Mouse (Mus musculus) forebrain, embryonic 16.5 days (tissue): ENCODE data around the gene Enox1. TPM values are rescaled to one million over a fixed set of nuclear protein-coding genes. Genes with fewer than 3 reads are reported as not detected.
"Not testable (repeated sequence)": the region's sequence is repeated elsewhere in the genome, so short reads cannot be mapped to it uniquely, and the experiment has no call there.

Experiments
- ATAC-seq: fragments of 200-750 bp; cut with Nextera tagmentation; 2 replicates; pipeline ENCODE4 v1.8.0; 2017; ENCODE audit warnings: mild to moderate bottlenecking, moderate library complexity
- H3K27ac ChIP-seq: fragments of 300-500 bp; sonication (generic); 2 replicates; pipeline ENCODE4 v1.5.1; 2014; ENCODE audit warnings: low read length, control low read depth
- H3K27me3 ChIP-seq: fragments of 300-500 bp; sonication (generic); replicated peaks from 2 replicates; pipeline ENCODE4 v1.6.1; 2014; ENCODE audit warnings: low read length; ENCODE audit not compliant: control insufficient read depth, insufficient read depth
- H3K36me3 ChIP-seq: fragments of 300-500 bp; sonication (generic); 2 replicates; pipeline ENCODE4 v1.6.1; 2014; ENCODE audit not compliant: control insufficient read depth, insufficient read depth
- H3K4me1 ChIP-seq: fragments of 300-500 bp; sonication (generic); replicated peaks from 2 replicates; pipeline ENCODE4 v1.6.1; 2014; ENCODE audit warnings: low read length; ENCODE audit not compliant: control insufficient read depth, insufficient read depth
- H3K4me2 ChIP-seq: fragments of 300-500 bp; sonication (generic); 2 replicates; pipeline ENCODE4 v1.6.1; 2014; ENCODE audit warnings: mild to moderate bottlenecking, low read length, control low read depth
- H3K4me3 ChIP-seq: fragments of 300-500 bp; sonication (generic); replicated peaks from 2 replicates; pipeline ENCODE4 v1.5.1; 2014; ENCODE audit warnings: mild to moderate bottlenecking, low read length, control low read depth
- H3K9ac ChIP-seq: fragments of 300-500 bp; sonication (generic); replicated peaks from 2 replicates; pipeline ENCODE4 v1.6.1; 2014; ENCODE audit warnings: low read depth, low read length, control low read depth
- H3K9me3 ChIP-seq: fragments of 300-500 bp; sonication (generic); 2 replicates; pipeline ENCODE4 v1.6.1; 2016; ENCODE audit warnings: low read length; ENCODE audit not compliant: control insufficient read depth
- WGBS: fragments of 180-500 bp; shearing (Covaris S2); extraction: QIAGEN DNeasy Blood & Tissue Kit; methylation state at CpG from one replicate; pipeline ENCODE4 v1.1.7; 2014; 5-methylcytosine and 5-hydroxymethylcytosine counted together
- polyA plus RNA-seq: library from polyadenylated mRNA; unstranded; fragments of >200 nt; fragmentation: Nextera tagmentation; extraction: Ambion mirVana; gene quantifications from 2 replicates; pipeline ENCODE4 v1.2.1, GENCODE M21; 2015

The Enox1 gene
- polyA plus RNA-seq, 1 experiment from 2014 or later, result 64.4 TPM

DNA sequence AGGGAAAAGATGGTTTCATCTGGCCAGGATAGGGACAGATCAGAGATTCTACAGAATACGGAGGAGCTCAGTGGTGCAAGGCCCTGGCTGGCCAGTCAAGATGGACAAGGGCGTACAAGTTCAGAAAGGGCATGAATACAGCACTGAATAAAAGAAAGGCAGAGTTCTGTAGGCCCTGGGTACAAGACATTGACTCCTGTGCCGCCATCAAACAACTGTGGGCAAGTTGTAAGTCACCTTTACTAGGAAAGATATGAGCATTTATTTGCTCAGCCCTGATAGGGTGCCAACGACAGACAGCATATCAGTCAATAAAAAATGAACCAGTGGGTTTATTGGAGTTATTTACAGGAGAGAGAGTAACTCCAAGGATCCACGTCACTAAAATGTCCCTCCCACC is 373.1 kb downstream of the Enox1 start:
- Histone ChIP-seq H3K4me1 (no peaks in the 10 kb centered on the region; the same call in 1 of the 2 replicates), H3K9me3 (no peaks in the 10 kb centered on the region), H3K9ac (no peak overlapping the region), H3K27me3 (no peaks in the 10 kb centered on the region), H3K4me3 (no peak overlapping the region), H3K27ac (no peak overlapping the region), H3K4me2 (no peak overlapping the region), H3K36me3 (no peaks in the 10 kb centered on the region)
- 89% methylated on average over 5 of the region's 5 CpGs for whole genome bisulfite sequencing
- no peak for ATAC-seq

DNA sequence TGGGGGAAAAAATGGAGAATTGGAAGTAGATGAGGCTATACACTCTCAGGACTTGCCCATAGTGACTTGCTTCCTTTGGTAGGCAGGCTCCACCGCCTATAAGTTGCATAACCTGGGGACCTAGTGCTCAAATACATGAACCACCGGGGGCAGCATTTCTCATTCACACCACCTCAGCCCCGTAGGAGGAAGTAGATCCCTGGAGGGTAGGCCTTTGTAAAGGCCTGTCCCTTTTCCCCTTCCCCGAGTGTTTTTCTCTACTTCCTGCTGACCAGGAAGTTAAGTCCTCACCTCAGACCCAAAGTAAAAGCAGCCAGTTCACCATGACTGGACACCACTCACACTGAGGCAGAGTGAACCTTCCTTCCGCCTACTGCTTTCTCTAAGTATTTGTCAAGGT is 377.1 kb downstream of the Enox1 start:
- no peak overlapping the region for H3K9ac ChIP-seq
- H3K4me3 ChIP-seq, result no peak overlapping the region
- no peak for ATAC-seq
- no peak overlapping the region for H3K4me2 ChIP-seq
- no peaks in the 10 kb centered on the region for H3K27me3 ChIP-seq
- no peaks in the 10 kb centered on the region for H3K36me3 ChIP-seq
- WGBS, result 87% methylated on average over 5 of the region's 5 CpGs
- H3K27ac ChIP-seq, result no peak overlapping the region
- no peaks in the 10 kb centered on the region for H3K9me3 ChIP-seq
- no peaks in the 10 kb centered on the region; the same call in 1 of the 2 replicates for H3K4me1 ChIP-seq

DNA sequence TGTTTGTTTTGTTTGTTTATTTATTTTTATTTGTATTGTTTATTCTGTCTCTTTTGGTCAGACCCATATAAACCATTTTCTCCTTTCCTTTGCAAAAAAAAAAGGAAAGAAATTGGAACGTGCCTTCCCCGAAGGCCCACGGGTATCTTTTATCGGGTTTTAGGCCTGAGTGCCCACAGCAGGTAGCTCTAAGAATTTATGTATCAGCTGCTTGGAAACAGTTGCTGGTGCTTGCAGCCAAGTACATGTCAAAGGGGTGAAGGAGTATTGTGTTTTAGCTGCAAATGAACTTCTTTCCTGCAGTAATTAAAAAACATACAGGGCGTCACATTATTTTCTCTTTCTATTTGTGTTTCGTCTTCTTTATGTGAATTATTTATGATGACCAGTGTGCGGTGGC is 377.6 kb downstream of the Enox1 start:
- H3K4me3 ChIP-seq, result no peak overlapping the region
- no peaks in the 10 kb centered on the region for H3K9me3 ChIP-seq
- H3K27me3 ChIP-seq, result no peaks in the 10 kb centered on the region
- H3K9ac ChIP-seq, result no peak overlapping the region
- no peak overlapping the region for H3K27ac ChIP-seq
- no peaks in the 10 kb centered on the region; the same call in 1 of the 2 replicates for H3K4me1 ChIP-seq
- ATAC-seq, result no peak
- WGBS, result 58% methylated on average over 7 of the region's 7 CpGs
- no peaks in the 10 kb centered on the region for H3K36me3 ChIP-seq
- no peak overlapping the region for H3K4me2 ChIP-seq

DNA sequence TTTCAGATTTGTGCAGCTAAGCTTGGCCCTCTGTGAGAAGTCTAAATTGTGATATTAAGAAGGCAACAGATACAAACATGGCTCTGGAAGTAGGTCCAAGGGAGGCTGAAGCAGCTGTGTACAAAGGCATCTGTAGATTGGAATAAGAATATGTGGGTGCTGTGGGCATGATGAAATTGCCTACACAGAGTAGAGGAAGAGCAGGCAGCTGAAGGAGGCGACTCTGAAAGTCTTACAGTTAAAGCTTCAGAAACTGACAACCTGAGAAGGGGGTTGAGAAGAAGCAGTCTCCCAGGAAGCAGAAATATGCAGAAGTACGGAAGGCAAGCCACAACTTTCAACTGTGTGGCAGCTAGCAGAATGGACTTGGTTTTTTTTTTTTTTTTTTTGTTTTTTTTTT is 380.0 kb downstream of the Enox1 start:
- Histone ChIP-seq H3K4me2 (no peak overlapping the region), H3K27me3 (no peaks in the 10 kb centered on the region), H3K9ac (no peak overlapping the region), H3K9me3 (no peaks in the 10 kb centered on the region), H3K36me3 (no peaks in the 10 kb centered on the region), H3K4me1 (no peaks in the 10 kb centered on the region), H3K27ac (no peak overlapping the region), H3K4me3 (no peak overlapping the region)
- 85% methylated on average over 2 of the region's 2 CpGs for WGBS
- ATAC-seq, result no peak

DNA sequence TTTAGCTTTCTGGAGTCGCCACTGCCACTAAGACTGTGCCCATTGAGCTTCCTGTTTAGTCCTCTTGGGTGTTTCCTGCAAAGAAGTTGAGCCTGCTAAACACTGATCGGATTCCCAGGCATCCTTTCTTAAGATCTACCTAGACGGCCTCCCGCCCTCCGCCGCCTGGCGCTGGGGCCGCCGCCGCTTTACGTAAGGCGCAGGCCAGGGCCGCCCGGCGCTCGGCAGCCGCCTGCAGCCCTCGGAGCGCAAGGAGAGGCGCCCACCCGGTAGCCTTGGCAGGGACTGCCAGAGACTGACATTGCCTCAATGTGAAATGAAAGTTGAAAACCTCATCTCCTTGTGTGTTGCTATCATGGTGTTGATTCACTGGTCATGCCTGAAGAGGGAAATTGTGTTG is 383.0 kb downstream of the Enox1 start:
- not testable (repeated sequence) for H3K4me2 ChIP-seq, H3K27ac ChIP-seq, H3K4me1 ChIP-seq, H3K9me3 ChIP-seq, H3K4me3 ChIP-seq, H3K27me3 ChIP-seq, H3K36me3 ChIP-seq, H3K9ac ChIP-seq
- WGBS, result 45% methylated on average over 21 of the region's 21 CpGs
- ATAC-seq, result peak; percentile 72

DNA sequence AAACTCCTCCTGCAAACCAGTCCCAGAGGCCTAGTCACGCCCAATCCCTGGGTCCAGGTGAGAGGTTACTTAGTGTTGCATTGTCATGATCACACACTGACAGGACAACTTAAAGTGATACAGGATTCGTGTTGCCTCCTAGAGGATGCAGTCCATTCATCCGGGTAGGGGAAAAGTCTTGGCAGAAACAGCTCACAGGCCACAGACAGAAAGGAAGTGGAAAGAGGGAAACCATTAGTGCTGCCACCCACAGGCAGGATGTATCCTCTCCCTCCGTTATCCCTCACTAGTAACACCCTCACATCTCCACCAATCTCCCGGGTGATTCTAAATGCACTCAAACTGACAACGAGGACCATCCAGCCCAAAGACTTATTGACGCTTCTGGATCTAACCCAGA is 385.4 kb downstream of the Enox1 start:
- H3K4me3 ChIP-seq, result no peak overlapping the region
- no peak overlapping the region for H3K27ac ChIP-seq
- H3K27me3 ChIP-seq, result no peaks in the 10 kb centered on the region
- peaks cover 14% of the 10 kb centered on the region for H3K4me1 ChIP-seq
- H3K9me3 ChIP-seq, result no peaks in the 10 kb centered on the region
- no peak overlapping the region for H3K4me2 ChIP-seq
- no peaks in the 10 kb centered on the region for H3K36me3 ChIP-seq
- WGBS, result 76% methylated on average over 7 of the region's 7 CpGs
- no peak overlapping the region for H3K9ac ChIP-seq
- ATAC-seq, result no peak

DNA sequence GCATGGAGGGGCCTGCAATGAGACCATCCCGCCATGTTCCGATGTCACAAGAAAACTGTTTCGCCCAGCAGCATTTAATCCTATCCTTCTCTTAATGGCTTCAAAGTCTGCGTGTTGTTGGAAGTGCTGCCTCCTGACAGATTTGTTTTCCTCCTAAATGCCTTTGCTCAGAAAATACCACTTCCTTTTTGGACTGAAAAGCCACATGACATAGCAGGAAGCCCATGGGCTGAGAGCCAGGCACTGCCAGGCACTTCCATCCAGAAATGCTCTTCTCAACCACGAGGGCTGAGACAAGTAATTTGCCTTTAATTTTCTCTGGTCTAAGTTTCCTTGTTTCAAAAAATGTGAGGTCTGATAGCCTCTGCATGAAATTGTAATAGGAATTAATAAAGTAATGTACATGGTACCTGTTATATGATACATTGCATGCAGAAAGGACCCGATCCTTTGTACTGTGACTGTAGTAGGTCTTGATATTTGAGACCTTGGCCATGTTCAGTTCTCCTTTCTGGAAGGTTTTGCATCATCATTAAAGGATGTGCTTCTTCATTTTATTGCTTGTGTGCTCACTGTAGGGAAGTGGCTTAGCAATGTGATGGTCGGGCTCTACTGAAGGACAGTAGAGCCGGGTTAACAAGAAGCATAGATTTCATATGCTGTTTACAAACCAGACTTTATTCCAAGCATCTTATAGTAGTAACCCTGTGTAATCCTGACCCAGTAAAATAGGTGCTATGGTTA is 390.1 kb downstream of the Enox1 start:
- no peak overlapping the region for H3K27ac ChIP-seq
- H3K27me3 ChIP-seq, result no peaks in the 10 kb centered on the region
- 0 out of 2 replicates have a peak, but pooled peaks have one; percentile 26 for ATAC-seq

DNA sequence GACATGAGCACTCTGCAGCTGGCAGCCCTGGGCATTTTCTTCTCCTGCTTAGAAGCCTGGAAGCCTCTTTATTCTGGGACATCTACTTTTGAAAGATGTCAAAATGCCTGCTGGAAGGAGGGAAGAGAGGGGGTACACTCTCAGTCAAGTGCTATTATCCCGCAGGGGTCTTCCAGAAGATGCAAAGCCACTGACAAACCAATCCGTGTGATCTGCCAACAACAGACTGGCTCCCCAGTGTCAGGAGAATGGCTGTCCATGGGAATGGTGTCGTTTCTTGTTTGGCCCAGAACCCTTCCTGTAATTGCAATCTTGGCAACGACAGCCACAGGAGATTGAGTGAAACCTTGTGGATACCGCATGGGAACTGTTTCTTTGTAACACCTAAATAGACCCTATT is 390.8 kb downstream of the Enox1 start:
- no peak overlapping the region for H3K9ac ChIP-seq
- no peaks in the 10 kb centered on the region for H3K27me3 ChIP-seq
- H3K9me3 ChIP-seq, result no peaks in the 10 kb centered on the region
- WGBS, result 63% methylated on average over 5 of the region's 5 CpGs
- H3K36me3 ChIP-seq, result no peaks in the 10 kb centered on the region
- no peak overlapping the region for H3K4me3 ChIP-seq
- H3K4me1 ChIP-seq, result peaks cover 12% of the 10 kb centered on the region
- no peak overlapping the region for H3K27ac ChIP-seq
- no peak for ATAC-seq
- H3K4me2 ChIP-seq, result no peak overlapping the region

More for the DNA sequence above, 390.1 kb downstream of the Enox1 start:
- peaks cover 14% of the 10 kb centered on the region for H3K4me1 ChIP-seq
- no peak overlapping the region for H3K9ac ChIP-seq
- no peaks in the 10 kb centered on the region for H3K36me3 ChIP-seq
- H3K4me3 ChIP-seq, result no peak overlapping the region
- H3K9me3 ChIP-seq, result no peaks in the 10 kb centered on the region
- no peak overlapping the region for H3K4me2 ChIP-seq
- 73% methylated on average over 8 of the region's 8 CpGs for WGBS

DNA sequence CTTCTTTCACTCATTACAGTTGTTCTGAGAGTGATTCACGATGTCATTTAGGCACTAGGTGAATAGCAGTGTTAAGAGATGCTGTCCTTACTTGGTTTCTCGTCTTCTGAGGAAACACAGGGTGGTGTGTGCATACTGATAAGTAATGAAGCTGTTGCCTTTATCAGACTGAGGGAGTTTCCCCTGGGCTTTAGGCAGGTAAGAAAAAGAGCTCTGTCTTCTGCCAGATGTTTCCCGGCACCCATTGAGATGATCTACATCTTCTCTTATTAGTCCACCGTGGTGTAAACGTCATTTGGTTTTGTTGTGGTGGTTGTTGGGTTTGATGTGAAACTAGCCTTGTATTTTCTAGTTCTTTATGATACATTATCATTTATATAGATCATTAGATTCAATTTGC is 392.4 kb downstream of the Enox1 start:
- Histone ChIP-seq H3K9ac (no peak overlapping the region), H3K9me3 (no peaks in the 10 kb centered on the region), H3K4me3 (no peak overlapping the region), H3K4me1 (peaks cover 4% of the 10 kb centered on the region; the same call in 1 of the 2 replicates), H3K36me3 (no peaks in the 10 kb centered on the region), H3K27ac (no peak overlapping the region), H3K4me2 (no peak overlapping the region), H3K27me3 (no peaks in the 10 kb centered on the region)
- ATAC-seq, result no peak
- WGBS, result 89% methylated on average over 5 of the region's 5 CpGs
